Mouse (Mus musculus): ENCODE measurements at regions not wholly inside any gene's neighbourhood (a gene's known extent, or its start where the extent isn't known, plus 50 kb on each side); places are given as distances from the start of the nearest gene placed in this dataset.

- ChIA-PET CTCF (no interaction called here), POLR2A (no interaction called here)
- no peak for DNase-seq (ENCODE audit: low read depth, low spot score)
- in situ Hi-C loops (cut with MboI; ENCODE audit: low pct_unique_long_range_greater_than_20kb), result no loop called here
- no peak for ATAC-seq
- no peaks in the 10 kb centered on the region for H3K27me3 ChIP-seq
- TF ChIP-seq CTCF (IDR thresholded peaks at IDR 0.05), result no peak
These were observed 56.5 kb upstream of the Grin2b start for GRCm38 (mm10) chr6:136229791-136230190.

GRCm38 (mm10) chr6:136235473-136235872, 62.2 kb upstream of the Grin2b start:
- CTCF ChIA-PET, result no interaction called here
- POLR2A ChIA-PET, result no interaction called here
- H3K27me3 ChIP-seq, result no peaks in the 10 kb centered on the region
- TF ChIP-seq CTCF (IDR thresholded peaks at IDR 0.05), result no peak
- DNase-seq (ENCODE audit: low read depth, low spot score) (no peak), ATAC-seq (no peak)
- in situ Hi-C loops (cut with MboI; ENCODE audit: low pct_unique_long_range_greater_than_20kb), result no loop called here

- no peak for DNase-seq (ENCODE audit: low read depth, low spot score)
- CTCF ChIA-PET, result no interaction called here
- no peaks in the 10 kb centered on the region for H3K27me3 ChIP-seq
- in situ Hi-C loops (cut with MboI; ENCODE audit: low pct_unique_long_range_greater_than_20kb), result no loop called here
- POLR2A ChIA-PET, result no interaction called here
- no peak for ATAC-seq
- no peak for TF ChIP-seq CTCF (IDR thresholded peaks at IDR 0.05)
These were observed 65.7 kb upstream of the Grin2b start for GRCm38 (mm10) chr6:136238989-136239388.

GRCm38 (mm10) chr6:136239416-136239815, 66.1 kb upstream of the Grin2b start:
- no peak for DNase-seq (ENCODE audit: low read depth, low spot score)
- in situ Hi-C loops (cut with MboI; ENCODE audit: low pct_unique_long_range_greater_than_20kb), result no loop called here

GRCm38 (mm10) chr6:136241574-136242311, 68.4 kb upstream of the Grin2b start:
- ChIA-PET CTCF (no interaction called here), POLR2A (no interaction called here)
- TF ChIP-seq CTCF (IDR thresholded peaks at IDR 0.05), result no peak
- H3K27me3 ChIP-seq, result no peaks in the 10 kb centered on the region
- in situ Hi-C loops (cut with MboI; ENCODE audit: low pct_unique_long_range_greater_than_20kb), result no loop called here
- DNase-seq (ENCODE audit: low read depth, low spot score) (no peak), ATAC-seq (no peak)

More at GRCm38 (mm10) chr6:136239416-136239815, 66.1 kb upstream of the Grin2b start:
- TF ChIP-seq CTCF (IDR thresholded peaks at IDR 0.05), result no peak
- no peaks in the 10 kb centered on the region for H3K27me3 ChIP-seq
- ChIA-PET CTCF (interaction anchor here (1.2 kb wide), 1 partner anchor 8 kb away, joined by 3 read pairs; no protein-coding TSS in a partner anchor), POLR2A (no interaction called here)
- ATAC-seq, result no peak

GRCm38 (mm10) chr6:136244895-136245294, 71.6 kb upstream of the Grin2b start:
- in situ Hi-C loops (cut with MboI; ENCODE audit: low pct_unique_long_range_greater_than_20kb), result no loop called here
- ChIA-PET CTCF (no interaction called here), POLR2A (no interaction called here)
- peaks cover 3% of the 10 kb centered on the region for H3K27me3 ChIP-seq
- DNase-seq (ENCODE audit: low read depth, low spot score), result no peak
- TF ChIP-seq CTCF (IDR thresholded peaks at IDR 0.05), result no peak
- no peak for ATAC-seq

- in situ Hi-C loops (cut with MboI; ENCODE audit: low pct_unique_long_range_greater_than_20kb), result no loop called here
- no peaks in the 10 kb centered on the region for H3K27me3 ChIP-seq
- no peak for TF ChIP-seq CTCF (IDR thresholded peaks at IDR 0.05)
- ChIA-PET POLR2A (no interaction called here), CTCF (no interaction called here)
- no peak for ATAC-seq
- no peak for DNase-seq (ENCODE audit: low read depth, low spot score)
These were observed 71.4 kb upstream of the Gm8994 start for GRCm38 (mm10) chr6:136255726-136256512.

- no peak for ATAC-seq
- CTCF ChIA-PET, result interaction anchor here (1.4 kb wide), 1 partner anchor 27 kb away, joined by 3 read pairs; no protein-coding TSS in a partner anchor
- no peak for DNase-seq (ENCODE audit: low read depth, low spot score)
- H3K27me3 ChIP-seq, result no peaks in the 10 kb centered on the region
- no peak for TF ChIP-seq CTCF (IDR thresholded peaks at IDR 0.05)
- in situ Hi-C loops (cut with MboI; ENCODE audit: low pct_unique_long_range_greater_than_20kb), result no loop called here
- POLR2A ChIA-PET, result no interaction called here
These were observed 51.6 kb upstream of the Gm8994 start for GRCm38 (mm10) chr6:136275742-136276141.

GRCm38 (mm10) chr6:136276771-136277170, 50.6 kb upstream of the Gm8994 start:
- no peaks in the 10 kb centered on the region for H3K27me3 ChIP-seq
- CTCF ChIA-PET, result interaction anchor here (0.8 kb wide), 1 partner anchor 8 kb away, joined by 3 read pairs; no protein-coding TSS in a partner anchor
- ATAC-seq (no peak), DNase-seq (ENCODE audit: low read depth, low spot score) (no peak)
- in situ Hi-C loops (cut with MboI; ENCODE audit: low pct_unique_long_range_greater_than_20kb), result no loop called here
- POLR2A ChIA-PET, result no interaction called here
- no peak for TF ChIP-seq CTCF (IDR thresholded peaks at IDR 0.05)

Data from Patski (cell line).